Mouse (Mus musculus): ENCODE measurements around the gene Olfr33. TPM values are rescaled to one million over a fixed set of nuclear protein-coding genes. Genes with fewer than 3 reads are reported as not detected.

Olfr33 gene
- polyA plus RNA-seq, 1 experiment from 2014 or later = not detected

DNA sequence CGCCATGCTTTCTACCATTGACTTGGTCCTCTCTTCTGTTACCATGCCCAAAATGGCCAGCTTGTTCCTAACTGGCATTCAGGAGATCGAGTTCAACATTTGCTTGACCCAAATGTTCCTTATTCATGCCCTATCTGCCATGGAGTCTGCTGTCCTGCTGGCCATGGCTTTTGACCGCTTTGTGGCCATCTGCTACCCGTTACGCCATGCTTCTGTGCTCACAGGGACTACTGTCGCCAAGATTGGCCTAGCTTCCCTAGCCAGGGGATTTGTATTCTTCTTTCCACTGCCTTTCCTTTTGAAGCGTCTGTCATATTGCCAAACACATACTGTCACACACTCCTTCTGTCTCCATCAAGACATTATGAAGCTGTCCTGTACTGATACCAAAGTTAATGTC, 20.4 kb downstream of the Olfr33 start:
- WGBS = 79% methylated on average over 7 of the region's 7 CpGs
- no peak for ATAC-seq
- no peaks in the 10 kb centered on the region for H3K27me3 ChIP-seq (replicated peaks; ENCODE audit: insufficient read depth, low read length)
- no peak for TF ChIP-seq CTCF (IDR thresholded peaks at IDR 0.05)
- no peak for TF ChIP-seq EP300 (IDR thresholded peaks at IDR 0.05)
- H3K4me2 ChIP-seq (replicated peaks; ENCODE audit: low read depth, low read length) = no peak overlapping the region
- H3K9ac ChIP-seq (replicated peaks; ENCODE audit: low read depth) = no peak overlapping the region
- H3K36me3 ChIP-seq (ENCODE audit: insufficient read depth, low read length) = no peaks in the 10 kb centered on the region
- no peaks in the 10 kb centered on the region for H3K9me3 ChIP-seq (ENCODE audit: low read length)
- H3K4me3 ChIP-seq (ENCODE audit: low read depth, low read length) = no peak overlapping the region
- no peaks in the 10 kb centered on the region for H3K4me1 ChIP-seq (ENCODE audit: insufficient read depth, low read depth, low read length)
- no peak for DNase-seq (ENCODE audit: low spot score)
- no peak overlapping the region for H3K27ac ChIP-seq (ENCODE audit: low read length)

- peak; percentile 53 for DNase-seq (ENCODE audit: low spot score)
- no peak for ATAC-seq
- Histone ChIP-seq H3K27me3 (replicated peaks; ENCODE audit: insufficient read depth, low read length) (no peaks in the 10 kb centered on the region), H3K4me2 (replicated peaks; ENCODE audit: low read depth, low read length) (no peak within 1 kb of the TSS), H3K27ac (ENCODE audit: low read length) (no peak within 1 kb of the TSS), H3K9ac (replicated peaks; ENCODE audit: low read depth) (no peak within 1 kb of the TSS), H3K36me3 (ENCODE audit: insufficient read depth, low read length) (no peaks in the 10 kb centered on the region), H3K9me3 (ENCODE audit: low read length) (no peaks in the 10 kb centered on the region), H3K4me1 (ENCODE audit: insufficient read depth, low read depth, low read length) (no peaks in the 10 kb centered on the region), H3K4me3 (ENCODE audit: low read depth, low read length) (no peak within 1 kb of the TSS)
- 70% methylated on average over 5 of the region's 5 CpGs for WGBS
- TF ChIP-seq EP300 (IDR thresholded peaks at IDR 0.05) (no peak), CTCF (IDR thresholded peaks at IDR 0.05) (peak; percentile 82)
These were observed 23.3 kb downstream of the Olfr33 start, which contains the start of gene Olfr557 for GRCm38 (mm10) chr7:102695358-102696125. Gene Olfr557 (plus strand): TSS chr7:102695910.

GRCm38 (mm10) chr7:102686944-102687501, 31.8 kb downstream of the Olfr33 start, which contains the start of gene Trim68:
Gene Trim68 (minus strand): TSS chr7:102687327.
- peak within 1 kb of the TSS; percentile 58 for H3K4me2 ChIP-seq (replicated peaks; ENCODE audit: low read depth, low read length)
- WGBS = under 1% methylated on average over 40 of the region's 40 CpGs
- peak within 1 kb of the TSS; percentile 57 for H3K27ac ChIP-seq (ENCODE audit: low read length)
- no peak for TF ChIP-seq CTCF (IDR thresholded peaks at IDR 0.05)
- no peak for TF ChIP-seq EP300 (IDR thresholded peaks at IDR 0.05)
- no peaks in the 10 kb centered on the region for H3K27me3 ChIP-seq (replicated peaks; ENCODE audit: insufficient read depth, low read length)
- H3K4me1 ChIP-seq (ENCODE audit: insufficient read depth, low read depth, low read length) = no peaks in the 10 kb centered on the region
- H3K36me3 ChIP-seq (ENCODE audit: insufficient read depth, low read length) = no peaks in the 10 kb centered on the region
- peak within 1 kb of the TSS; percentile 47 for H3K4me3 ChIP-seq (ENCODE audit: low read depth, low read length)
- ATAC-seq = peak; percentile 100
- H3K9ac ChIP-seq (replicated peaks; ENCODE audit: low read depth) = peak within 1 kb of the TSS; percentile 33
- DNase-seq (ENCODE audit: low spot score) = peak; percentile 97
- no peaks in the 10 kb centered on the region for H3K9me3 ChIP-seq (ENCODE audit: low read length)

GRCm38 (mm10) chr7:102681916-102682315, 37.0 kb downstream of the Olfr33 start:
- Histone ChIP-seq H3K27me3 (replicated peaks; ENCODE audit: insufficient read depth, low read length) (no peaks in the 10 kb centered on the region), H3K27ac (ENCODE audit: low read length) (no peak overlapping the region), H3K9me3 (ENCODE audit: low read length) (no peaks in the 10 kb centered on the region), H3K4me1 (ENCODE audit: insufficient read depth, low read depth, low read length) (no peaks in the 10 kb centered on the region), H3K4me2 (replicated peaks; ENCODE audit: low read depth, low read length) (no peak overlapping the region), H3K36me3 (ENCODE audit: insufficient read depth, low read length) (peaks cover 9% of the 10 kb centered on the region; the same call in 1 of the 2 replicates), H3K9ac (replicated peaks; ENCODE audit: low read depth) (no peak overlapping the region), H3K4me3 (ENCODE audit: low read depth, low read length) (no peak overlapping the region)
- 90% methylated on average over 1 of the region's 1 CpGs for WGBS
- TF ChIP-seq CTCF (IDR thresholded peaks at IDR 0.05) (no peak), EP300 (IDR thresholded peaks at IDR 0.05) (no peak)
- DNase-seq (ENCODE audit: low spot score) (peak; percentile 14), ATAC-seq (no peak; the same call in 1 of the 2 replicates)

- Histone ChIP-seq H3K4me3 (ENCODE audit: low read depth, low read length) (no peak overlapping the region), H3K9me3 (ENCODE audit: low read length) (no peaks in the 10 kb centered on the region), H3K36me3 (ENCODE audit: insufficient read depth, low read length) (peaks cover 9% of the 10 kb centered on the region; the same call in 1 of the 2 replicates), H3K27ac (ENCODE audit: low read length) (no peak overlapping the region), H3K9ac (replicated peaks; ENCODE audit: low read depth) (no peak overlapping the region), H3K4me2 (replicated peaks; ENCODE audit: low read depth, low read length) (no peak overlapping the region), H3K27me3 (replicated peaks; ENCODE audit: insufficient read depth, low read length) (no peaks in the 10 kb centered on the region), H3K4me1 (ENCODE audit: insufficient read depth, low read depth, low read length) (no peaks in the 10 kb centered on the region)
- ATAC-seq (no peak), DNase-seq (ENCODE audit: low spot score) (no peak)
- 75% methylated on average over 2 of the region's 2 CpGs for WGBS
- TF ChIP-seq EP300 (IDR thresholded peaks at IDR 0.05) (no peak), CTCF (IDR thresholded peaks at IDR 0.05) (no peak)
These were observed 42.6 kb downstream of the Olfr33 start for GRCm38 (mm10) chr7:102676225-102676624.

- Histone ChIP-seq H3K9me3 (ENCODE audit: low read length) (no peaks in the 10 kb centered on the region), H3K4me2 (replicated peaks; ENCODE audit: low read depth, low read length) (no peak overlapping the region), H3K4me1 (ENCODE audit: insufficient read depth, low read depth, low read length) (no peaks in the 10 kb centered on the region), H3K27me3 (replicated peaks; ENCODE audit: insufficient read depth, low read length) (no peaks in the 10 kb centered on the region), H3K4me3 (ENCODE audit: low read depth, low read length) (no peak overlapping the region), H3K9ac (replicated peaks; ENCODE audit: low read depth) (no peak overlapping the region), H3K36me3 (ENCODE audit: insufficient read depth, low read length) (no peaks in the 10 kb centered on the region), H3K27ac (ENCODE audit: low read length) (no peak overlapping the region)
- DNase-seq (ENCODE audit: low spot score) (peak; percentile 47), ATAC-seq (no peak)
- WGBS = 19% methylated on average over 2 of the region's 2 CpGs
- TF ChIP-seq EP300 (IDR thresholded peaks at IDR 0.05) = no peak
- peak; percentile 54 for TF ChIP-seq CTCF (IDR thresholded peaks at IDR 0.05)
These were observed 53.5 kb downstream of the Olfr33 start for GRCm38 (mm10) chr7:102665378-102665777.
